Mouse (Mus musculus): Measurements from ENCODE around the gene 6030468B19Rik.

DNA sequence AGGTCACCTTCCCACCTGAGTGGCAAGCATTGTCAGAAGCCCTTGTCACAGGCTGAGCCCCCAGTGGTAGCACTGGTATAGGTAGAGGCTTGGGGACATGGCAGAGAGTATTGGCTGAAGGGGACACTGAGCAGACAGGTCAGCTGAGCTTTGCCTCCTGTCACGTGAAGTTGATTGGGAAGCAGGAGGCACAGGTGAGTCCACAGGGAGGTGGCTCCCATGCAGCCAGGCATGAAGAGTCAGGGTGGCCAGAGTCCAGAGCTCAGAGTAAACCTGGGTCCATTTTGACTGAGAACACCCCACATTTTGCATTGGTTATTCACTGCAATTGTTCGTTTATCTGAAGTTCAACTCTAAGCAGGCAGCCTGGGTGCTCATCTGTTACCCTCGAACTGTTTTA lies 55.4 kb downstream of the 6030468B19Rik start:
- TF ChIP-seq POLR2A (IDR thresholded peaks at IDR 0.05; ENCODE audit: insufficient read depth, low read depth, low read length) (no peak), CTCF (IDR thresholded peaks at IDR 0.05) (no peak)

Measured in heart, adult 2 months (tissue).